Mouse (Mus musculus) embryonic facial prominence, embryonic 11.5 days (tissue): ENCODE results near the gene Tnfrsf1a. TPM values are rescaled to one million over a fixed set of nuclear protein-coding genes. Genes with fewer than 3 reads are reported as not detected.

Experiments used
- ATAC-seq: fragments of 200-750 bp; cut with Nextera tagmentation; replicated peaks from 2 replicates; pipeline ENCODE4 v1.8.0; 2017; ENCODE audit warnings: low read depth; ENCODE audit not compliant: insufficient number of reproducible peaks, low FRiP score, low TSS enrichment
- DNase-seq: peaks from one replicate; pipeline ENCODE4 v3.0.0-alpha.2; 2015; ENCODE audit warnings: low spot score
- H3K27ac ChIP-seq: fragments of 300-500 bp; sonication (generic); replicated peaks from 2 replicates; pipeline ENCODE4 v1.5.1; 2014; ENCODE audit warnings: mild to moderate bottlenecking, low read depth, low read length, control low read depth
- H3K27me3 ChIP-seq: fragments of 300-500 bp; sonication (generic); 2 replicates; pipeline ENCODE4 v1.6.1; 2014; ENCODE audit warnings: mild to moderate bottlenecking, low read length, moderate library complexity, mixed read lengths; ENCODE audit not compliant: control insufficient read depth, insufficient read depth
- H3K36me3 ChIP-seq: fragments of 300-500 bp; sonication (generic); replicated peaks from 2 replicates; pipeline ENCODE4 v1.6.1; 2014; ENCODE audit warnings: low read depth, mild to moderate bottlenecking, low read length, moderate library complexity, mixed read lengths; ENCODE audit not compliant: control insufficient read depth, insufficient read depth
- H3K4me1 ChIP-seq: fragments of 300-500 bp; sonication (generic); 2 replicates; pipeline ENCODE4 v1.6.1; 2014; ENCODE audit warnings: low read length, mixed read lengths; ENCODE audit not compliant: control insufficient read depth, insufficient read depth
- H3K4me2 ChIP-seq: fragments of 300-500 bp; sonication (generic); 2 replicates; pipeline ENCODE4 v1.6.1; 2014; ENCODE audit warnings: low read depth, mild to moderate bottlenecking, control low read depth, low read length, moderate library complexity
- H3K4me3 ChIP-seq: fragments of 300-500 bp; sonication (generic); 2 replicates; pipeline ENCODE4 v1.5.1; 2014; ENCODE audit warnings: low read depth, low read length, control low read depth
- H3K9ac ChIP-seq: fragments of 300-500 bp; sonication (generic); replicated peaks from 2 replicates; pipeline ENCODE4 v1.6.1; 2014; ENCODE audit warnings: mild to moderate bottlenecking, control low read depth, low read length
- H3K9me3 ChIP-seq: fragments of 300-500 bp; sonication (generic); replicated peaks from 2 replicates; pipeline ENCODE4 v1.6.1; 2016; ENCODE audit warnings: mild to moderate bottlenecking, low read length, inconsistent platforms, mixed read lengths; ENCODE audit not compliant: control insufficient read depth
- WGBS: fragments of 180-500 bp; shearing (Covaris S2); extraction: QIAGEN DNeasy Blood & Tissue Kit; methylation state at CpG from one replicate; pipeline ENCODE4 v1.1.7; 2014; 5-methylcytosine and 5-hydroxymethylcytosine counted together
- polyA plus RNA-seq: library from polyadenylated mRNA; unstranded; fragments of >200 nt; fragmentation: Nextera tagmentation; extraction: Ambion mirVana; gene quantifications from 2 replicates; pipeline ENCODE4 v1.2.1, GENCODE M21; 2014

The Tnfrsf1a gene
- polyA plus RNA-seq, 1 experiment from 2014 or later, result 39.5 TPM

- Histone ChIP-seq H3K4me2 (no peak overlapping the region), H3K27me3 (peaks cover 3% of the 10 kb centered on the region; the same call in 1 of the 2 replicates), H3K4me1 (peaks cover 16% of the 10 kb centered on the region), H3K27ac (no peak overlapping the region), H3K36me3 (no peaks in the 10 kb centered on the region; the same call in none of the 2 replicates), H3K9me3 (no peaks in the 10 kb centered on the region), H3K4me3 (no peak overlapping the region), H3K9ac (no peak overlapping the region)
- DNase-seq, result no peak
- no peak for ATAC-seq
- WGBS, result 88% methylated on average over 15 of the region's 15 CpGs
Observed at GRCm38 (mm10) chr6:125357334-125357733, 8.2 kb downstream of the Tnfrsf1a start.

GRCm38 (mm10) chr6:125359999-125360398 lies 10.8 kb downstream of the Tnfrsf1a start:
- Histone ChIP-seq H3K4me1 (peaks cover 9% of the 10 kb centered on the region), H3K27me3 (peaks cover 3% of the 10 kb centered on the region; the same call in 1 of the 2 replicates), H3K36me3 (no peaks in the 10 kb centered on the region; the same call in none of the 2 replicates), H3K27ac (no peak overlapping the region), H3K9ac (no peak overlapping the region), H3K4me3 (no peak overlapping the region), H3K4me2 (no peak overlapping the region), H3K9me3 (no peaks in the 10 kb centered on the region)
- DNase-seq (no peak), ATAC-seq (no peak)
- WGBS, result 49% methylated on average over 9 of the region's 9 CpGs

- no peak for DNase-seq
- H3K27ac ChIP-seq, result no peak overlapping the region
- H3K9me3 ChIP-seq, result no peaks in the 10 kb centered on the region
- no peak overlapping the region for H3K9ac ChIP-seq
- WGBS, result 62% methylated on average over 9 of the region's 9 CpGs
- H3K36me3 ChIP-seq, result no peaks in the 10 kb centered on the region; the same call in none of the 2 replicates
- peaks cover under 1% of the 10 kb centered on the region; the same call in 1 of the 2 replicates for H3K4me1 ChIP-seq
- no peak overlapping the region for H3K4me2 ChIP-seq
- H3K27me3 ChIP-seq, result peaks cover 3% of the 10 kb centered on the region; the same call in 1 of the 2 replicates
- no peak overlapping the region for H3K4me3 ChIP-seq
- ATAC-seq, result no peak
Observed at GRCm38 (mm10) chr6:125360846-125361245, 11.7 kb downstream of the Tnfrsf1a start.

- no peaks in the 10 kb centered on the region; the same call in none of the 2 replicates for H3K36me3 ChIP-seq
- no peak overlapping the region for H3K4me2 ChIP-seq
- peaks cover 3% of the 10 kb centered on the region; the same call in 1 of the 2 replicates for H3K27me3 ChIP-seq
- ATAC-seq (0 out of 2 replicates have a peak, but pooled peaks have one; percentile 16), DNase-seq (peak; percentile 19)
- no peaks in the 10 kb centered on the region for H3K9me3 ChIP-seq
- H3K9ac ChIP-seq, result 0 out of 2 replicates have a peak overlapping the region, but pooled peaks have one; percentile 5
- H3K27ac ChIP-seq, result no peak overlapping the region
- WGBS, result 38% methylated on average over 38 of the region's 38 CpGs
- H3K4me1 ChIP-seq, result no peaks in the 10 kb centered on the region; the same call in 1 of the 2 replicates
- no peak overlapping the region for H3K4me3 ChIP-seq
Observed at GRCm38 (mm10) chr6:125361467-125362291, 12.5 kb downstream of the Tnfrsf1a start.

- DNase-seq (no peak), ATAC-seq (no peak)
- Histone ChIP-seq H3K27ac (no peak overlapping the region), H3K9me3 (no peaks in the 10 kb centered on the region), H3K36me3 (no peaks in the 10 kb centered on the region; the same call in 1 of the 2 replicates), H3K27me3 (peaks cover 3% of the 10 kb centered on the region; the same call in 1 of the 2 replicates), H3K4me3 (no peak overlapping the region), H3K4me1 (no peaks in the 10 kb centered on the region; the same call in 1 of the 2 replicates), H3K9ac (no peak overlapping the region), H3K4me2 (peak overlapping the region; percentile 24; the same call in 1 of the 2 replicates)
- 16% methylated on average over 15 of the region's 15 CpGs for WGBS
Observed at GRCm38 (mm10) chr6:125363021-125363420, 13.9 kb downstream of the Tnfrsf1a start.

- H3K36me3 ChIP-seq, result no peaks in the 10 kb centered on the region; the same call in 1 of the 2 replicates
- H3K4me3 ChIP-seq, result no peak overlapping the region
- peak overlapping the region; percentile 24; the same call in 1 of the 2 replicates for H3K4me2 ChIP-seq
- WGBS, result 10% methylated on average over 23 of the region's 23 CpGs
- ATAC-seq, result no peak
- H3K27me3 ChIP-seq, result peaks cover 3% of the 10 kb centered on the region; the same call in 1 of the 2 replicates
- H3K4me1 ChIP-seq, result no peaks in the 10 kb centered on the region; the same call in 1 of the 2 replicates
- H3K9ac ChIP-seq, result no peak overlapping the region
- H3K9me3 ChIP-seq, result no peaks in the 10 kb centered on the region
- H3K27ac ChIP-seq, result no peak overlapping the region
- DNase-seq, result peak; percentile 42
Observed at GRCm38 (mm10) chr6:125363451-125364242, 14.5 kb downstream of the Tnfrsf1a start.

- Histone ChIP-seq H3K4me1 (no peaks in the 10 kb centered on the region; the same call in 1 of the 2 replicates), H3K4me3 (no peak overlapping the region), H3K36me3 (no peaks in the 10 kb centered on the region; the same call in 1 of the 2 replicates), H3K27me3 (peaks cover 3% of the 10 kb centered on the region; the same call in 1 of the 2 replicates), H3K9ac (no peak overlapping the region), H3K4me2 (no peak overlapping the region), H3K9me3 (no peaks in the 10 kb centered on the region), H3K27ac (no peak overlapping the region)
- ATAC-seq (no peak), DNase-seq (peak; percentile 25)
- 5% methylated on average over 8 of the region's 8 CpGs for WGBS
Observed at GRCm38 (mm10) chr6:125364448-125364847, 15.3 kb downstream of the Tnfrsf1a start.
